Comparison of ENCODE assay signal across 14 mouse cellular contexts in the genomic region with DNA sequence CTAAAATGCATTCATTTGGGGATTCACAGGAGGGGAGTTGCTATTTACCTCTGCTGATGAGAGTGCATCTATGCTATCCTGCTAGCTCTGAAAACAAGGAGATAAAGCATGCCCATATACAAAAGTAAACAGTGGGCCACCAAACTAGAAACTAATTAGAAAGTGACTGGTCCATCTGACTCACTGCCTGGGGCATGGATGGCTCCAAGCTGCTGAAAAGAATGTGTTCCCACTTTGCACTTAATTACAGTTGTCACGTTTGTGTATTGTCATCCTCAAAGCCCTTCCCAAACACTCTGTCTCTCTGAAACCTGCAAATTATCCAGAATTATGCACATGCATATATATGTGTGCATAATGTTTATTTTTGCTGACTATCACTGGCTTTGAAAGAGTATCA. TPM values are rescaled to one million over a fixed set of nuclear protein-coding genes. Genes with fewer than 3 reads are reported as not detected.
A peak's percentile ranks its signal among the peaks of the same experiment; 100 is the strongest.
DNase-seq lines count a peak whose midpoint lies in the region; ATAC-seq lines count a peak whose summit lies in the region.
"Had no signal": no experiment of that assay in that cellular context is flagged by ENCODE, and none has a peak within 500 bp of the region (broad histone marks: within the 10 kb centered on the region; RNA-seq: fewer than 3 reads in every experiment).

No protein-coding gene starts in this region.

- H3K27ac ChIP-seq in forebrain, embryonic 15.5 days (replicated peaks), result no peak overlapping the region
- no peak overlapping the region for H3K27ac ChIP-seq in forebrain, embryonic 10.5 days
- H3K27ac ChIP-seq in midbrain, embryonic 12.5 days (replicated peaks), result no peak overlapping the region
- no peak overlapping the region for H3K27ac ChIP-seq in midbrain, embryonic 10.5 days (replicated peaks)
- no peak overlapping the region for H3K27ac ChIP-seq in limb, embryonic 13.5 days
- no peak overlapping the region for H3K27ac ChIP-seq in stomach, embryonic 15.5 days
- H3K27ac ChIP-seq: heart, embryonic 10.5 days; liver, embryonic 14.5 days had no signal

- H3K9ac ChIP-seq in forebrain, embryonic 15.5 days (replicated peaks), result no peak overlapping the region
- no peak overlapping the region for H3K9ac ChIP-seq in midbrain, embryonic 12.5 days (replicated peaks)
- no peak overlapping the region for H3K9ac ChIP-seq in limb, embryonic 13.5 days
- no peak overlapping the region for H3K9ac ChIP-seq in stomach, embryonic 15.5 days
- H3K9ac ChIP-seq: liver, embryonic 14.5 days had no signal

- peaks cover 10% of the 10 kb centered on the region; the same call in 1 of the 2 replicates for H3K27me3 ChIP-seq in forebrain, embryonic 15.5 days
- peaks cover 45% of the 10 kb centered on the region for H3K27me3 ChIP-seq in forebrain, embryonic 10.5 days (ENCODE audit: poor library complexity, severe bottlenecking)
- H3K27me3 ChIP-seq in midbrain, embryonic 12.5 days, result peaks cover 4% of the 10 kb centered on the region; the same call in 1 of the 2 replicates
- peaks cover 19% of the 10 kb centered on the region for H3K27me3 ChIP-seq in midbrain, embryonic 10.5 days (ENCODE audit: low read depth, poor library complexity, severe bottlenecking)
- H3K27me3 ChIP-seq in limb, embryonic 13.5 days, result no peaks in the 10 kb centered on the region
- no peaks in the 10 kb centered on the region for H3K27me3 ChIP-seq in stomach, embryonic 15.5 days (replicated peaks)

- WGBS in forebrain, embryonic 15.5 days, result 8% methylated on average over 1 of the region's 1 CpGs
- WGBS in forebrain, embryonic 10.5 days, result 14% methylated on average over 1 of the region's 1 CpGs
- 0% methylated on average over 1 of the region's 1 CpGs for WGBS in midbrain, embryonic 12.5 days
- WGBS in midbrain, embryonic 10.5 days, result 22% methylated on average over 1 of the region's 1 CpGs
- WGBS in limb, embryonic 13.5 days, result 9% methylated on average over 1 of the region's 1 CpGs
- 26% methylated on average over 1 of the region's 1 CpGs for WGBS in stomach, embryonic 15.5 days

- peak overlapping the region; percentile 54 for H3K4me3 ChIP-seq in forebrain, embryonic 15.5 days
- H3K4me3 ChIP-seq in forebrain, embryonic 10.5 days, result no peak overlapping the region
- no peak overlapping the region for H3K4me3 ChIP-seq in midbrain, embryonic 12.5 days
- no peak overlapping the region for H3K4me3 ChIP-seq in midbrain, embryonic 10.5 days
- peak overlapping the region; percentile 62 for H3K4me3 ChIP-seq in limb, embryonic 13.5 days
- H3K4me3 ChIP-seq in stomach, embryonic 15.5 days (replicated peaks), result peak overlapping the region; percentile 1; the same call in 1 of the 2 replicates
- H3K4me3 ChIP-seq: heart, embryonic 10.5 days; megakaryocyte, embryonic 14.5 days had no signal

- H3K4me2 ChIP-seq in forebrain, embryonic 15.5 days (replicated peaks), result peak overlapping the region; percentile 94
- peak overlapping the region; percentile 4 for H3K4me2 ChIP-seq in midbrain, embryonic 12.5 days (replicated peaks)
- peak overlapping the region; percentile 93 for H3K4me2 ChIP-seq in limb, embryonic 13.5 days (replicated peaks)
- peak overlapping the region; percentile 19; the same call in 1 of the 2 replicates for H3K4me2 ChIP-seq in stomach, embryonic 15.5 days

- no peak for DNase-seq in forebrain, embryonic 10.5 days (ENCODE audit: extremely low spot score, low spot score)
- DNase-seq in midbrain, embryonic 10.5 days (ENCODE audit: low spot score), result no peak
- no peak for DNase-seq in heart, postnatal 10 days
- no peak for DNase-seq in layer of hippocampus, postnatal 25 days (ENCODE audit: extremely low spot score in 1 of 2, low spot score in 1 of 2)
- DNase-seq: layer of hippocampus, postnatal 36 days had no signal

- H3K36me3 ChIP-seq in forebrain, embryonic 15.5 days, result no peaks in the 10 kb centered on the region
- H3K36me3 ChIP-seq in forebrain, embryonic 10.5 days (replicated peaks), result no peaks in the 10 kb centered on the region
- no peaks in the 10 kb centered on the region for H3K36me3 ChIP-seq in midbrain, embryonic 12.5 days
- H3K36me3 ChIP-seq in midbrain, embryonic 10.5 days, result no peaks in the 10 kb centered on the region
- H3K36me3 ChIP-seq in limb, embryonic 13.5 days, result no peaks in the 10 kb centered on the region
- no peaks in the 10 kb centered on the region for H3K36me3 ChIP-seq in stomach, embryonic 15.5 days
- H3K36me3 ChIP-seq: G1E; heart, embryonic 10.5 days had no signal

- H3K9me3 ChIP-seq in forebrain, embryonic 15.5 days, result no peaks in the 10 kb centered on the region
- H3K9me3 ChIP-seq in forebrain, embryonic 10.5 days, result no peaks in the 10 kb centered on the region
- H3K9me3 ChIP-seq in midbrain, embryonic 12.5 days, result no peaks in the 10 kb centered on the region
- H3K9me3 ChIP-seq in midbrain, embryonic 10.5 days (replicated peaks), result no peaks in the 10 kb centered on the region
- no peaks in the 10 kb centered on the region for H3K9me3 ChIP-seq in limb, embryonic 13.5 days
- H3K9me3 ChIP-seq in stomach, embryonic 15.5 days, result no peaks in the 10 kb centered on the region
- H3K9me3 ChIP-seq: heart, embryonic 10.5 days; megakaryocyte, embryonic 14.5 days had no signal

- ATAC-seq in forebrain, embryonic 15.5 days (replicated peaks), result no peak
- no peak for ATAC-seq in midbrain, embryonic 12.5 days (ENCODE audit: low FRiP score, low read depth)
- ATAC-seq in limb, embryonic 13.5 days (ENCODE audit: low FRiP score, low read depth), result no peak
- no peak for ATAC-seq in stomach, embryonic 15.5 days (ENCODE audit: insufficient read depth, low FRiP score, low read depth)

- H3K4me1 ChIP-seq in forebrain, embryonic 15.5 days, result peaks cover 30% of the 10 kb centered on the region
- H3K4me1 ChIP-seq in forebrain, embryonic 10.5 days, result peaks cover 22% of the 10 kb centered on the region
- H3K4me1 ChIP-seq in midbrain, embryonic 12.5 days, result peaks cover 22% of the 10 kb centered on the region
- peaks cover 20% of the 10 kb centered on the region for H3K4me1 ChIP-seq in midbrain, embryonic 10.5 days
- peaks cover 25% of the 10 kb centered on the region for H3K4me1 ChIP-seq in limb, embryonic 13.5 days
- peaks cover 10% of the 10 kb centered on the region; the same call in 1 of the 2 replicates for H3K4me1 ChIP-seq in stomach, embryonic 15.5 days

- intact Hi-C loops in heart, postnatal 10 days (cut with DNase I), result no loop called here

RNA-seq across cellular contexts. Expression of gene Fam19a1, which starts 1.2 kb away (rescaled TPM):
- 16.8 and 17.5 TPM in 2 replicates for polyA plus RNA-seq in forebrain, embryonic 15.5 days (2015; fragmentation: Nextera tagmentation; extraction: Ambion mirVana)
- 0.48 and 0.53 TPM in 2 replicates for polyA plus RNA-seq in forebrain, embryonic 10.5 days (2016; fragmentation: Nextera tagmentation; extraction: Ambion mirVana)
- polyA plus RNA-seq in midbrain, embryonic 12.5 days (2016; fragmentation: Nextera tagmentation; extraction: Ambion mirVana), result 1.4 and 1.7 TPM in 2 replicates
- polyA plus RNA-seq in midbrain, embryonic 10.5 days (2016; fragmentation: Nextera tagmentation; extraction: Ambion mirVana), result 1.2 and 1.5 TPM in 2 replicates
- 6.0 and 7.4 TPM in 2 replicates for polyA plus RNA-seq in limb, embryonic 13.5 days (2015; fragmentation: Nextera tagmentation; extraction: Ambion mirVana)
- 7.5 and 8.2 TPM in 2 replicates for polyA plus RNA-seq in stomach, embryonic 15.5 days (2015; fragmentation: Nextera tagmentation; extraction: Ambion mirVana)
- total RNA-seq in heart, postnatal 10 days (2021), result not detected
- 10 to 100 TPM; 63.5 to 71.6 TPM for total RNA-seq in layer of hippocampus, postnatal 25 days (2021)
- polyA plus RNA-seq: G1E; liver, embryonic 14.5 days; spleen, adult 2 months had no signal

RNA-seq across cellular contexts. Expression of gene 1700123L14Rik, which starts 51.9 kb away (rescaled TPM):
- 0.10 and 0.19 TPM in 2 replicates for polyA plus RNA-seq in forebrain, embryonic 15.5 days (2015; fragmentation: Nextera tagmentation; extraction: Ambion mirVana)
- not detected in 2 replicates for polyA plus RNA-seq in forebrain, embryonic 10.5 days (2016; fragmentation: Nextera tagmentation; extraction: Ambion mirVana)
- not detected in 2 replicates for polyA plus RNA-seq in midbrain, embryonic 12.5 days (2016; fragmentation: Nextera tagmentation; extraction: Ambion mirVana)
- polyA plus RNA-seq in midbrain, embryonic 10.5 days (2016; fragmentation: Nextera tagmentation; extraction: Ambion mirVana), result not detected in 2 replicates
- polyA plus RNA-seq in limb, embryonic 13.5 days (2015; fragmentation: Nextera tagmentation; extraction: Ambion mirVana), result 0.15 TPM in 1 of 2 replicates, not detected in the other
- polyA plus RNA-seq in stomach, embryonic 15.5 days (2015; fragmentation: Nextera tagmentation; extraction: Ambion mirVana), result not detected in 2 replicates
- not detected for total RNA-seq in heart, postnatal 10 days (2021)
- under 1 TPM in 1 of 2 experiments, not detected in 1; 0.30 TPM for total RNA-seq in layer of hippocampus, postnatal 25 days (2021)
- total RNA-seq: G1E; layer of hippocampus, postnatal 36 days had no signal
- polyA plus RNA-seq: G1E; heart, embryonic 10.5 days; liver, embryonic 14.5 days; spleen, adult 2 months had no signal

Comparison
In these comparisons a context has a peak if more than half of its experiments do, and no peak if none do; other contexts are left out.
1. H3K4me3 ChIP-seq: peak in forebrain, embryonic 15.5 days (single experiment), limb, embryonic 13.5 days (single experiment) and stomach, embryonic 15.5 days (single experiment); none in forebrain, embryonic 10.5 days (single experiment), midbrain, embryonic 12.5 days (single experiment) and midbrain, embryonic 10.5 days (single experiment).
2. H3K4me2 ChIP-seq: peak in every context shown above with its lines; median percentile 94 in forebrain, embryonic 15.5 days; 93 in limb, embryonic 13.5 days; 19 in stomach, embryonic 15.5 days; 4 in midbrain, embryonic 12.5 days.